Mouse (Mus musculus): Measurements from ENCODE around the gene Sprtn.
A peak's percentile ranks its signal among the peaks of the same experiment; 100 is the strongest.

Sprtn gene

GRCm38 (mm10) chr8:124947865-124948732 lies 50.4 kb downstream of the Sprtn start:
- DNase-seq (ENCODE audit: low read depth), result no peak

- DNase-seq (ENCODE audit: low read depth), result no peak
Observed at GRCm38 (mm10) chr8:124948733-124949111, 51.0 kb downstream of the Sprtn start.

GRCm38 (mm10) chr8:124949209-124950068 lies 51.8 kb downstream of the Sprtn start, which contains the start of gene Egln1:
TSS of gene Egln1 (minus strand) at chr8:124949324.
- DNase-seq (ENCODE audit: low read depth), result no peak

- no peak for DNase-seq (ENCODE audit: low read depth)
Observed at GRCm38 (mm10) chr8:124950069-124950456, 52.4 kb downstream of the Sprtn start.

- DNase-seq (ENCODE audit: low read depth), result no peak
Observed at GRCm38 (mm10) chr8:124950865-124951264, 53.2 kb downstream of the Sprtn start.

- DNase-seq (ENCODE audit: low read depth), result no peak
Observed at GRCm38 (mm10) chr8:124953188-124953587, 55.5 kb downstream of the Sprtn start.

- DNase-seq (ENCODE audit: low read depth), result peak; percentile 66
Observed at GRCm38 (mm10) chr8:124954572-124955082, 56.9 kb downstream of the Sprtn start.

Measured in fibroblast of lung, adult 2 months (primary cell).